Mouse (Mus musculus): Measurements from ENCODE around the gene Mink1.

Gene Mink1

GRCm38 (mm10) chr11:70594253-70594989 lies 31.7 kb downstream of the Mink1 start:
- no peak for DNase-seq (ENCODE audit: low spot score)

- no peak for DNase-seq (ENCODE audit: low spot score)
Measured at GRCm38 (mm10) chr11:70595638-70596037, 33.0 kb downstream of the Mink1 start.

GRCm38 (mm10) chr11:70596094-70596493 lies 33.4 kb downstream of the Mink1 start:
- DNase-seq (ENCODE audit: low spot score) = no peak

- DNase-seq (ENCODE audit: low spot score) = no peak
Measured at GRCm38 (mm10) chr11:70597301-70597700, 34.6 kb downstream of the Mink1 start.

GRCm38 (mm10) chr11:70598451-70598953 lies 35.8 kb downstream of the Mink1 start:
- DNase-seq (ENCODE audit: low spot score) = no peak

GRCm38 (mm10) chr11:70605024-70605566 lies 42.4 kb downstream of the Mink1 start:
- DNase-seq (ENCODE audit: low spot score) = peak; percentile 76

- DNase-seq (ENCODE audit: low spot score) = no peak
Measured at GRCm38 (mm10) chr11:70606717-70607116, 44.0 kb downstream of the Mink1 start.

- no peak for DNase-seq (ENCODE audit: low spot score)
Measured at GRCm38 (mm10) chr11:70607611-70608010, 44.9 kb downstream of the Mink1 start.

- DNase-seq (ENCODE audit: low spot score) = no peak
Measured at GRCm38 (mm10) chr11:70608381-70609066, 45.8 kb downstream of the Mink1 start.

GRCm38 (mm10) chr11:70610752-70611151 lies 48.1 kb downstream of the Mink1 start:
- DNase-seq (ENCODE audit: low spot score) = no peak

GRCm38 (mm10) chr11:70612505-70612904 lies 49.8 kb downstream of the Mink1 start:
- DNase-seq (ENCODE audit: low spot score) = no peak

GRCm38 (mm10) chr11:70615074-70615473 lies 52.4 kb downstream of the Mink1 start:
- peak; percentile 77 for DNase-seq (ENCODE audit: low spot score)

- no peak for DNase-seq (ENCODE audit: low spot score)
Measured at GRCm38 (mm10) chr11:70615516-70616093, 52.9 kb downstream of the Mink1 start, which contains the start of gene 4930544D05Rik. TSS of gene 4930544D05Rik (plus strand) at chr11:70615848.

- no peak for DNase-seq (ENCODE audit: low spot score)
Measured at GRCm38 (mm10) chr11:70619101-70619500, 56.4 kb downstream of the Mink1 start, which contains the start of gene Chrne. TSS of gene Chrne (minus strand) at chr11:70619216.

- no peak for DNase-seq (ENCODE audit: low spot score)
Measured at GRCm38 (mm10) chr11:70621972-70622814, 59.5 kb downstream of the Mink1 start.

GRCm38 (mm10) chr11:70623053-70623742 lies 60.5 kb downstream of the Mink1 start:
- DNase-seq (ENCODE audit: low spot score) = no peak

- peak; percentile 50 for DNase-seq (ENCODE audit: low spot score)
Measured at GRCm38 (mm10) chr11:70625473-70625872, 62.8 kb downstream of the Mink1 start.

GRCm38 (mm10) chr11:70626877-70627276 lies 64.2 kb downstream of the Mink1 start:
- no peak for DNase-seq (ENCODE audit: low spot score)

- DNase-seq (ENCODE audit: low spot score) = no peak
Measured at GRCm38 (mm10) chr11:70628431-70628830, 65.8 kb downstream of the Mink1 start.

- DNase-seq (ENCODE audit: low spot score) = no peak
Measured at GRCm38 (mm10) chr11:70629557-70629956, 66.9 kb downstream of the Mink1 start.

GRCm38 (mm10) chr11:70630129-70630528 lies 67.4 kb downstream of the Mink1 start:
- no peak for DNase-seq (ENCODE audit: low spot score)

Data from urinary bladder, postnatal 14 days (tissue).